Mouse (Mus musculus): ENCODE measurements at regions not wholly inside any gene's neighbourhood (a gene's known extent, or its start where the extent isn't known, plus 50 kb on each side); places are given as distances from the start of the nearest gene placed in this dataset.

GRCm38 (mm10) chr3:151889738-151890137 lies 52.3 kb upstream of the Ptgfr start:
- H3K4me3 ChIP-seq, result no peak overlapping the region
- WGBS, result 49% methylated on average over 8 of the region's 8 CpGs
- H3K36me3 ChIP-seq (replicated peaks), result no peaks in the 10 kb centered on the region
- peaks cover 52% of the 10 kb centered on the region for H3K4me1 ChIP-seq
- H3K27me3 ChIP-seq (replicated peaks; ENCODE audit: low read depth, poor library complexity, severe bottlenecking), result no peaks in the 10 kb centered on the region
- peak; percentile 26 for DNase-seq (ENCODE audit: low spot score)
- peak overlapping the region; percentile 69 for H3K27ac ChIP-seq (replicated peaks)
- no peaks in the 10 kb centered on the region for H3K9me3 ChIP-seq
